Mouse (Mus musculus) brain, adult 10 weeks (tissue): Measurements from ENCODE around the gene Tubb4b. TPM values are rescaled to one million over a fixed set of nuclear protein-coding genes. Genes with fewer than 3 reads are reported as not detected.

Source experiments
- polyA plus RNA-seq: library from polyadenylated mRNA; stranded (reverse); fragments of 350-450 nt; fragmentation: Illumina TruSeq; extraction: RNeasy Lipid Tissue Mini Kit (QIAGEN cat#74804); gene quantifications from one replicate; pipeline ENCODE4 v1.2.3, GENCODE M21; 2015; ENCODE audit warnings: low read depth, low replicate concordance

Gene Tubb4b
- polyA plus RNA-seq = 563 TPM

DNA sequence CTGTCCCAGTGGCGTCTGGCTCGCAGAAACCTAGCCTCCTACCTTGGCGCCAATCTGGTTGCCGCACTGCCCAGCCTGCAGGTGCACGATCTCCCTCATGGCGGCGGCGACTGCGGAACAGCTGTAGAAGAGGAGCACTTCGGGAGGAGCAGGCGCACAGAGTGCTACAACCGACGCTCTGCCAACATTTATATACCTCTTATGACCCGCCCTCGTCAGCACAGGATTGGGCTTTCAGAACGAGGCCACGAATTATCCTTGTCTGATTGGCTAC lies at the start of gene Tubb4b:
Tubb4b (minus strand) TSS at position 211 of the 274 bp plus-strand sequence.

DNA sequence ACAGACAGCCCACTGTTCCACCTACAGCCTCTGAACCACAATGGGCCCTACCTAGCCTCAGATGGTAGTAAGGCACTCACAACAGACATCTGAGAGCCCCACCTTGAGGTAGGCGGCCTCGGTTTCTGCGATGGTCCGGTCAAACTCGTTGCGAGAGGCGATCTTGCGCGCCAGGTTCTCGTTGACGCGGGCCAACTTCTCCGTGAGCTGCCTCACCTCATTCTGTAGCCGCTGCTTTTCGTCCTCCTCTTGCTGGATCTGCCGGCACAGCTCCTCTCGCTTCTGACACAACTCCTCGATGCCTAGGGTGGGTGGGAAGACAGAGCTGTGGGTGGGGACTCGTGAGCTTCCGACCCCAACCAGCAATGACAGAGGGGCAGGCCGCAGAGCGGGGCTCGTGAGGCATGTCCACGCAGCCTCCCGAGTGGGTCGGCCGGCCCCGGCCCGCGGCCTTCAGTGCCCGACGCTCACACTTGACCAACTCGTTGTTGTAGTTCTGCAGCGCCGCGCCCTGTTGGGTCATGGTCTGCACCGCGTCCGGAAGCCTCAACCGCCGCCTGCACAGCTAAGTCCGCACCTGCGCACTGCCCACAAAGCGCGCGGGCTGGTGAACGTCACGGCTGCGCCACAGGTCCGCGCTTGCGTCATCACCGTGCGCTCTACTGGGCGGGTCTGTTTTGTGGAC lies 47.5 kb upstream of the Tubb4b start, which contains the start of the genes Ssna1 and Anapc2:
Ssna1 (minus strand) TSS at position 612 of the 685 bp plus-strand sequence.
Anapc2 (plus strand) TSS at position 652 of the 685 bp plus-strand sequence.

DNA sequence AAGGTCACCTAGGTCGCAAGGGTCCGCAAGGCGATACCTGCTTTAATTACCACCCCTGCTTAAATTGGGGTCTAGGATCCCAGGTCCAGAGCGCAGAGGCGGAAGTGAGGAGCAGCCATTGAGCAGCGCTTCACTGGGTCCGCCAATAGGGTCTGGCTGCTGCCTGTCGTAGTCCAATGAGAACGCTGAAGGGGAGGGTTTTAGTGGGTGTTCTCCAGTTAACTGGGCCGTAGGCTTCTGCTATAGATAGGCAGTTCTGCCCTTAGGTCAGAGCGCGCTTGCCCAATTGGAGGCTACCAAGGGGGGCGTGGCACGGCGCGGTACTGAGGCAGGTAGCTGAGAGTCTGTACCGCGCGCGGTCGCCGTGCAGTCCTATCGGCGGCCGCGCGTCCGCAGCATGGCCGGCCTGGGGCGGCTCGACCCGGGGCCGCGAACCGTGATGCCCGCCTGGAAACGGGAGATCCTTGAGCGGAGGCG lies 37.8 kb upstream of the Tubb4b start, which contains the start of gene Tprn:
Tprn (plus strand) TSS at position 328 of the 477 bp plus-strand sequence.

DNA sequence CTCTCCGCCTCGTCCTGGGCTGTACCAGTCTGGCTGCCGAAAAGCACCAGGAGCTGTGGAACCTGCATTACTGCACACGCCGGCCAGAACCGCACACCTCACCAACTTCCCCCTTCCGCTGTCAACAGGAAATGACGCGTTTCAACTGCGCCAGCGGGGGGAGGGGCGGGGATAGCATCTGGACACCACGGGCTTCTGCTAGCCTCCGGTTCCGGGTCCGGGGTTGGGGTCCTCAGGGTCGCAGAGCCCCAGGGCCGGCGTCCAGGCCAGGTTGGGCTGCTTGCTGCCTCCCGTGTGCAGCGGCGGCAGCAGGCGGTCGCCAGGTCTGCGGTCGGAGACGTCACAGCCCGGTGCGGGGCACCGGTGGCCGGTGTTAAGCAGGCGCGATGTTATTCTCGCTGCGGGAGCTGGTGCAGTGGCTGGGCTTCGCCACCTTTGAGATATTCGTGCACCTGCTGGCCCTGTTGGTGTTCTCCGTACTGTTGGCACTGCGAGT lies 30.8 kb upstream of the Tubb4b start, which contains the start of gene Tmem203:
Tmem203 (plus strand) TSS at position 156 of the 496 bp plus-strand sequence.

DNA sequence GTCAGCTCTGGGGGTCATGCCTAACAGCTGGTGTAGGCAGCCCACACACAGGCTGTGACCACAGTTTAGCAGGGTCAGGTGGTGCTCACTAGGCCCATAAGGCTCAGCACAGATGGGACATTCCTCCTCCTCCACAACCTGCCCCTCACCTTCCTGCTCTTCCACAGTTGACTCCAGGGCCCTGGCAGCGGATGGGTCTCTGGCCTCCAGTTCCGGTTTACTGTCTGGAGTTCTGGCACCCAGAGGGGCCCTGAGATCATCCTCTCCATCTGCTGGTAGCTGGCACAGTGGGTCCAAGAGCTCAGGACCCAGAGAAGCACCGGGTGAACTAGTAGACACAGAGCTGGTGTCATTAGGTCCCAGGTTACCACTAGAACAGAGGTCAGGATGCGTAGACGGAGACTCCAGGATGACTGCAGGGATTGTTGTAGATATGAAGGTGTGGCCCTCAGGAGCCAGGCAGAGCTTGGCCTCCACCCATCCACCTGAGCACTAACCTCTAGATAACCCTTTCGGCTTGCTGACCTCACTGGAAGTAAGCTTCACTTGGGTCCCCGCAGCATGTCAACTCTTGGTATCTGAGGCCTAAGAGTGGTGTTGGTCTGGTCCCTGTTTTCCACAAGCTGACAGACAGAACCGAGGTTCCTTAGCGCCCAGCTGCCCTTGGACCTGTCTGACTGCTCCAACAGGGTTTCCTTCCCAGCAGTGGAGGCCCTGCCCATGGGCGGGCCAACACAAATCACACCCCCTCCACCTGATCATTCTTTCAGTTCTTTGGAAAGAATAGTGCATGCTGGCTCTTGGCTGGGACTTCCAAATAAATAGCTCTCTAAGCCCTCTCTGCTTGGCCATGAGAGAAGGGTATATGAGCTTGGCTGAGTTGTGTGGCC lies 21.9 kb upstream of the Tubb4b start, which contains the start of gene AL732309.1:
AL732309.1 (minus strand) TSS at position 681 of the 890 bp plus-strand sequence.

DNA sequence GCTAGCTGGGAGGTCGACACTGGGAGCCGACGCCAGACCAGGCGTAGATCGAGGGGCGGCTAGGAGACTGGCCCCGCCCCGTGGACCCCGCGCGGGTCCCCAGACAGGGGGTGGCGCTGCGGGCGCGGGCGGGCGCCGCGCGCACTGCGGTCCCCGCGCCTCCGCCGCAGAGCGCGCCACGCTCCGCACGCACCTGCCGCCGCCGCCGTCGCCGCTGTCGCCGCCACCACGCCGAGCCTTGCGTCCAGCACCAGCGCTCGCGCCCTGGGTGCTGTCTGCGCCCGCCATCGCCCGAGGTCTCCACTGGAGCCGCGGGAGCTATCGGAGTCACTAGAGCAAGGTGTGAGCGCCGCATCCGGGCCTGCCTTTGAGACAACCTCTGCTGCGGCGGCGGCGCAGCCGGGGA lies 17.6 kb upstream of the Tubb4b start, which contains the start of the genes Rnf208 and Cysrt1:
Rnf208 (plus strand) TSS at position 155 of the 406 bp plus-strand sequence.
Cysrt1 (minus strand) TSS at position 352 of the 406 bp plus-strand sequence.

DNA sequence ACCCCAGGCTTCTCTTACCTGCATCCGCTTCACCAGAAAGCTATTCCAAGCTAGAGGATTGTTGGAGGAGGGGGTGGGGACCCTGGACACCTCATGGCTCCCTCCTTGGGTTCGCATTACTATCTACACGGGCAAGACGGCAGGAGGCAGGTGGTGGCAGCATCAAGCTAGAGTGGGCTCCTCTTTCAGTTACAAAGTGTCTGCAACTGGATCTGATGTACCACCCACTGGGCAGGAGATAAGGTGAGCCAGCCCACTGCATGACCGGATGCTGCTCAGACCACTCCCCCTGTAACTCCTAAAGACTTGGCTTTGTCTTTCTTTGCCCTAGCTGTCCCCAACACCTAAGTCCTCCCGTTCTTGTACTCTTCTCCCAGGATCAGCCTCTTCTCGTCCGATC lies 12.1 kb upstream of the Tubb4b start, which contains the start of gene Rnf224:
Rnf224 (minus strand) TSS at position 174 of the 400 bp plus-strand sequence.

DNA sequence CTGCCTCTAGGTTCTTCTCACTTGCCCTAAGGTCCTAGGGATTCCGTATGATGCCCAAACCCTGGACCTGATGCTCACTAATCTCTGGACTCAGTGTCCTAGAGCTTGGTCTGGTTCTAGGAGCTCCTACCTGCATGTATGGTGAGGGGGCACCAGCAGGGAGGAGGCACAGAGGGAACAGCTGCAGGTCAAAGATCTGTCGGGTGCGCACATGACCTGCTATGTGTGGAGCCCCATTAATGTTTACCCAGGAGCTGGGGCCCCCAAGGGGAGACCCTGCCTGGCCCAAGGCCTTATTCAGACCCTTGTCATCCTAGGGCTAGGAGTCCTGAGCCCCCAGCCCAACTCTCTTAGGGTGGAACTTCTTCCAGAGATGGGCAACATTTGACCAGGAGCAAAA lies 9.5 kb upstream of the Tubb4b start, which contains the start of gene Slc34a3:
Slc34a3 (minus strand) TSS at position 315 of the 400 bp plus-strand sequence.

DNA sequence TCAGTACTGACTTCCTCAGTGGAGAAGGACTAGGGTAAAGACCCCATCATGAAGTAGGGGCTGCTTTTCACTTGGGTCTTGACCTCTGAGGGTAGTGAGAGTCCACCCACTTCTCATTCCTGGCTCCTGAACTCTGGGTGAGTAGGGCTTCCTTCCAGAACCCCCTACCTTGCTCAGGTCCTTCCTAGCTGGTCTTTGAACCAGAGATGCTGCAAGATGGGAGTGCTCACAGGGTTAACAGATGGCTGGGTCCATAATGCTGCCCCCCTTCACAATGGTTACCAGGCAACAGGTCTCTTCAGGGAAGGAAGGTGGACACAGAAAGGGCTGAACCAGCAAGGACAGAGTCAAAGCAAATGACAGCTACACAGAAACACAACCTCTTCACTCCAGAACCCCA lies 6.1 kb downstream of the Tubb4b start, which contains the start of gene Fam166a:
Fam166a (plus strand) TSS at position 301 of the 400 bp plus-strand sequence.

DNA sequence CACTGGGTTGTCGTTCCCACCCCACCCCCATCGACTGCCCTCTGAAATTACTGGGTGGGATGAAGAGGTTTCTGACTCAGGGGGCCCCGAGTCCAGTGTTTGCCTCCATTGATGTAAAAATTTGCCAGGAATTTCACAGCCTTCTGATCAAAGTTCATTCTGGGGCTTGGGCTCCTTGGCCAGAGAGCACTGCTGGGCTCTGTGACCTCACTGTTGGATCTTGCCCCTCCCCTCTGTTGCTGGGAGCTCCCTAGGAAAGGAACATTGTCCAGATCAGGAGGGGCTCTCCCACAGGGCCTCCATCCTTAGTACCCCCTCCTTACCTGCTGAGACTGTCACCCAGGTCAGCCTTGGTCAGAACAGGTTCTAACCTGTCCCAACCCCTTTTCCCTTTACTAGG lies 10.1 kb downstream of the Tubb4b start, which contains the start of gene Stpg3:
Stpg3 (minus strand) TSS at position 194 of the 400 bp plus-strand sequence.

DNA sequence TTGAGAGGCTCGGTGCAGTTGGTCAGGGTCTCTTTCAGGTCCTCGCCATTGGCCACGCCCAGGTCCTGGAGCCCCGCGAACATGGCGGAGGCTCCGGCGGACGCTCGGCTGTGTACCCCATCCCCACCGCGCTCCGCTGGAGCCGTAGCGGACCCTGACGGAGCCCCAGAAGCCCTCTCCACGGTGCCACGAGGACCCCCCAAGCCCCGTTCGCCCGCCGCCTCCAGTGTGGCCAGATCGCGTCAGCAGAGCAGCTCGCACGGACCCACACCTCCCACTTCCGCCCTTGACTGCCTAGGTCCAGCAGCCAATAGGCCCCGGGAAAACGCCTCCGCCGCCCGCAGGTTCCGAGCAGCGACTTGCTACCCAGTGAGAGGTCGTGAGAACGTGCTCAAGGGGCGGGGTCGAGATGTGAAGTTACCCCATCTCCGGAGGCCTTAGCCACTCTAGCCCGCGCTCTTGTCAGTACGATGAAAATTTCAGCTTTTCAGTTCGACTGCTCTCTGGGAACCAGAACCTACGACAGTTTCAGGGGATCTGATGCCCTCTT lies 13.3 kb downstream of the Tubb4b start, which contains the start of gene Nelfb:
Nelfb (minus strand) TSS at position 369 of the 550 bp plus-strand sequence.

DNA sequence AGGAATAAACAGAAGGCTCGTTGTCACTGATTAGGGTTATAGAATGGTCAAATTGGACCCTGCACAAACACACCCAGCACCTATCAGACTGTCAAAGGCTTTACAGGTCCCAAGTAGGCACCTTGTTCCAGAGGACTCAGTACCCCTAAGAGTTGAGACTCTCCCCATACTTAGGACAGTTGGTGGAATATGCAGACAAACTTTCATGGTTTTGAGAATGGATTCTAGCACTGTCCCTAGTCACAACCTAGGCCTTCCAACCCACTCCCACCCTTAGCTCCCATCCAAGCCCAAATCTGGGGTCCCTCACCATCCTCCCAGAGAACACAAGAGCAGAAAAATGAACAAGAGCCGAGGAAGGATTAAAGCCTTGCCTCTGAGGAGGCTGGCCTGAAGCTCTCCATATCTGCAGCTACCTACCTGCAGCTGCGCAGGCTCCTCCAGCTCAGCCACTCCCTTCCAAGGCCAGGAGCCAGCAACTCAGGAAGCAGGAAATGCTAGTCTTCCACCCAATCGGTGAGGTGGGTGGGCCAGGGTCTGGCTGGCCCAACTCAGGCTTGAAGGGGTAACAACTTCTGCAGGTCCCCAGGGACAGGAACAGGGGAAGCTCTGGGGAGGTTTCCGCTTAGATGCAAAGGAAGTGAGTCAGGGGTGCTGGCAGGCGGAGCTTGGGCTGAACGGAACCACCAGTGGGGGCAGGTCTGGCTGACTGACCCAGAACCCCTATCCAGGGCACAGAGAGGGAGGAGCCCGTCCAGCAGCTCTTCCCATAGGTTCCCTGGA lies 28.1 kb downstream of the Tubb4b start, which contains the start of gene Tor4a:
Tor4a (minus strand) TSS at position 715 of the 783 bp plus-strand sequence.

DNA sequence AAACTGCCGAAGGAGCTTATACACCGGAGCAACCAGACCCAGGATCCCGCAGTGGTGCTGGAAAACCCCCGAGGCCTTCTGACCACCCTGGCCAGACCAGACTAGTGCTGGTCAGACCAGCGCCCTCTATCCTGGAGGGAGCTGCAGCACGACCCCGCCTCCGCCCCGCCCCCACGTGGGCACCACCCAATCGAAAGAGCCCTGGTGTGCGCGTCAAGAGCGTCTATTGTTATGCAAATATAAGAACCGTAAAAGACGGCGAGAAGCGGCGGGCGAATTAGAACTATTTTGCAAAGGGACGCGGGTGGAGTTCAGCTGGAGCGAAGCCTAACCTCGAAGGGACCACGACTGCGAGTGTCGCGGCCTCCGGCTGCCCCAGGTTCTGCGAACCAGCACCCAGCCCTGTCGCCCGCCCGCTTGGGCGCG lies 44.0 kb downstream of the Tubb4b start, which contains the start of gene Nrarp:
Nrarp (plus strand) TSS at position 281 of the 426 bp plus-strand sequence.

Other genes starting within 250 kb of the Tubb4b start
- 176 TPM for gene Mrpl41, start 249.6 kb downstream of the Tubb4b start, polyA plus RNA-seq
- 11.9 TPM for gene Pnpla7, start 248.7 kb downstream of the Tubb4b start, polyA plus RNA-seq
- gene Nsmf, start 170.3 kb downstream of the Tubb4b start, polyA plus RNA-seq = 429 TPM
- gene Entpd8, start 144.4 kb downstream of the Tubb4b start, polyA plus RNA-seq = not detected
- not detected for gene Noxa1, start 129.6 kb downstream of the Tubb4b start, polyA plus RNA-seq
- gene Nrarp, start 43.9 kb downstream of the Tubb4b start, polyA plus RNA-seq = 13.6 TPM
- 2.9 TPM for gene Tor4a, start 27.8 kb downstream of the Tubb4b start, polyA plus RNA-seq
- 47.7 TPM for gene Nelfb, start 13.2 kb downstream of the Tubb4b start, polyA plus RNA-seq
- gene Stpg3, start 10.1 kb downstream of the Tubb4b start, polyA plus RNA-seq = not detected
- gene Fam166a, start 6.0 kb downstream of the Tubb4b start, polyA plus RNA-seq = not detected
- not detected for gene Slc34a3, start 9.7 kb upstream of the Tubb4b start, polyA plus RNA-seq
- not detected for gene Rnf224, start 12.1 kb upstream of the Tubb4b start, polyA plus RNA-seq
- gene Rnf208, start 17.6 kb upstream of the Tubb4b start, polyA plus RNA-seq = 180 TPM
- gene Cysrt1, start 17.8 kb upstream of the Tubb4b start, polyA plus RNA-seq = not detected
- 6.7 TPM for gene AL732309.1, start 22.2 kb upstream of the Tubb4b start, polyA plus RNA-seq
- 19.6 TPM for gene Tmem203, start 30.7 kb upstream of the Tubb4b start, polyA plus RNA-seq
- gene Tprn, start 37.9 kb upstream of the Tubb4b start, polyA plus RNA-seq = 23.4 TPM
- 92.1 TPM for gene Ssna1, start 47.7 kb upstream of the Tubb4b start, polyA plus RNA-seq
- 89.9 TPM for gene Anapc2, start 47.8 kb upstream of the Tubb4b start, polyA plus RNA-seq
- gene Tmem210, start 63.4 kb upstream of the Tubb4b start, polyA plus RNA-seq = not detected
- gene Lrrc26, start 65.2 kb upstream of the Tubb4b start, polyA plus RNA-seq = not detected
- gene Grin1, start 94.5 kb upstream of the Tubb4b start, polyA plus RNA-seq = 267 TPM
- 51.8 TPM for gene Man1b1, start 107.6 kb upstream of the Tubb4b start, polyA plus RNA-seq
- 38.1 TPM for gene Dpp7, start 131.7 kb upstream of the Tubb4b start, polyA plus RNA-seq
- 27.2 TPM for gene Uap1l1, start 141.0 kb upstream of the Tubb4b start, polyA plus RNA-seq
- gene Sapcd2, start 147.6 kb upstream of the Tubb4b start, polyA plus RNA-seq = 2.5 TPM
- 11.2 TPM for gene Entpd2, start 171.2 kb upstream of the Tubb4b start, polyA plus RNA-seq
- 274 TPM for gene Npdc1, start 174.6 kb upstream of the Tubb4b start, polyA plus RNA-seq
- gene Fut7, start 198.6 kb upstream of the Tubb4b start, polyA plus RNA-seq = 1.1 TPM
- 105 TPM for gene Abca2, start 204.0 kb upstream of the Tubb4b start, polyA plus RNA-seq
- gene Clic3, start 232.1 kb upstream of the Tubb4b start, polyA plus RNA-seq = not detected
- 96.2 TPM for gene Paxx, start 236.4 kb upstream of the Tubb4b start, polyA plus RNA-seq
- gene Ptgds, start 245.3 kb upstream of the Tubb4b start, polyA plus RNA-seq = 2,295 TPM